Mouse (Mus musculus): ENCODE measurements around the gene Apof.

DNA sequence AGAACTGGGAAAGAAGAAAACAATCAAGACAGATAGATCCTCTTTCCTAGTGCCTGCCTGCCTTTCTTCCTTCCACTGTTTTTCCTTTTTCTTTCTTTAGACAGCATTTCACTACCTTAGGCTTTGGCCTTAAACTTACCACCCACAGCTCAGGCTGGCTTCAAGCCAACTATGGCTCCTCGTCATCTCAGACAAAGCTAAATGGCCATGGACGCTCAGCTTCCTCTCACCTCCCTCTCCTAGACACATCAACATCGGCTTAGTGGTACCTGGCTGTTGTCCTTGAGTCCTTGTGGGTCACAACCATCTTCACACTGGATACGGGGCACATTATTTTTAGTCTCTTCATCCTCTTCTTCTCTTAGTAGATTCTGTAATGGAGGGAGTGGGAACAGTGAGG is 28.8 kb downstream of the Apof start:
- TF ChIP-seq MYOG (IDR thresholded peaks at IDR 0.05; ENCODE audit: control insufficient read depth, extremely low read depth, insufficient read length) = no peak
- no peak for TF ChIP-seq CTCF (IDR thresholded peaks at IDR 0.05; ENCODE audit: control insufficient read depth, insufficient read depth, insufficient read length)
- no peak for TF ChIP-seq MAX (IDR thresholded peaks at IDR 0.05)
- no peak for TF ChIP-seq USF1 (IDR thresholded peaks at IDR 0.05; ENCODE audit: low read depth)
- no peak for TF ChIP-seq MYOD1 (IDR thresholded peaks at IDR 0.05; ENCODE audit: control insufficient read depth, insufficient read length, low read depth)
